Mouse (Mus musculus) liver, postnatal 0 days (tissue): ENCODE data around the gene Polr3g. TPM values are rescaled to one million over a fixed set of nuclear protein-coding genes. Genes with fewer than 3 reads are reported as not detected.
"Not testable (repeated sequence)": the region's sequence is repeated elsewhere in the genome, so short reads cannot be mapped to it uniquely, and the experiment has no call there.

ENCODE experiments used
- ATAC-seq: fragments of 200-750 bp; cut with Nextera tagmentation; 2 replicates; pipeline ENCODE4 v1.8.0; 2017; ENCODE audit warnings: mild to moderate bottlenecking, moderate library complexity
- DNase-seq: peaks from one replicate; pipeline ENCODE4 v3.0.0-alpha.2; 2016
- H3K27ac ChIP-seq: fragments of 300-500 bp; sonication (generic); 2 replicates; pipeline ENCODE4 v1.5.1; 2014; ENCODE audit warnings: antibody characterized with exemption, moderate library complexity, mild to moderate bottlenecking, low read depth
- H3K27me3 ChIP-seq: fragments of 300-500 bp; sonication (generic); 2 replicates; pipeline ENCODE4 v1.6.1; 2014; ENCODE audit warnings: low read length, control low read depth, mixed read lengths; ENCODE audit not compliant: insufficient read depth
- H3K36me3 ChIP-seq: fragments of 300-500 bp; sonication (generic); replicated peaks from 2 replicates; pipeline ENCODE4 v1.6.1; 2014; ENCODE audit warnings: mild to moderate bottlenecking, control low read depth, low read length, moderate library complexity, mixed read lengths; ENCODE audit not compliant: insufficient read depth
- H3K4me1 ChIP-seq: fragments of 300-500 bp; sonication (generic); 2 replicates; pipeline ENCODE4 v1.6.1; 2014; ENCODE audit warnings: antibody characterized with exemption, mild to moderate bottlenecking, control low read depth; ENCODE audit not compliant: insufficient read depth
- H3K4me2 ChIP-seq: fragments of 300-500 bp; sonication (generic); 2 replicates; pipeline ENCODE4 v1.6.1; 2014; ENCODE audit warnings: low read depth, mild to moderate bottlenecking, low read length, moderate library complexity, mixed read lengths
- H3K4me3 ChIP-seq: fragments of 300-500 bp; sonication (generic); 2 replicates; pipeline ENCODE4 v1.5.1; 2014; ENCODE audit warnings: low read depth, low read length
- H3K9ac ChIP-seq: fragments of 300-500 bp; sonication (generic); replicated peaks from 2 replicates; pipeline ENCODE4 v1.6.1; 2014; ENCODE audit warnings: mild to moderate bottlenecking, moderate library complexity
- H3K9me3 ChIP-seq: fragments of 300-500 bp; sonication (generic); 2 replicates; pipeline ENCODE4 v1.6.1; 2016; ENCODE audit warnings: mild to moderate bottlenecking, control low read depth, low read length, mixed read lengths
- CTCF ChIP-seq: sonication (generic); IDR thresholded peaks from 2 replicates; pipeline ENCODE4 v1.5.1; 2016; ENCODE audit warnings: antibody characterized with exemption, low read depth
- EP300 ChIP-seq: IDR thresholded peaks from 2 replicates; pipeline ENCODE4 v1.6.1; 2016; ENCODE audit warnings: antibody characterized with exemption, low read depth, mild to moderate bottlenecking
- WGBS: fragments of 180-500 bp; shearing (Covaris S2); extraction: QIAGEN DNeasy Blood & Tissue Kit; methylation state at CpG from one replicate; pipeline ENCODE4 v1.1.7; 2014; ENCODE audit not compliant: insufficient replicate concordance; 5-methylcytosine and 5-hydroxymethylcytosine counted together
- polyA plus RNA-seq: library from polyadenylated mRNA; unstranded; fragments of >200 nt; fragmentation: Nextera tagmentation; extraction: Ambion mirVana; gene quantifications from 2 replicates; pipeline ENCODE4 v1.2.1, GENCODE M21; 2015

The Polr3g gene
- polyA plus RNA-seq, 1 experiment from 2014 or later: 6.2 TPM

- Histone ChIP-seq H3K27me3 (no peaks in the 10 kb centered on the region), H3K9me3 (peaks cover 4% of the 10 kb centered on the region), H3K27ac (peak overlapping the region; percentile 95), H3K4me2 (peak overlapping the region; percentile 66), H3K4me3 (peak overlapping the region; percentile 90), H3K4me1 (peaks cover 24% of the 10 kb centered on the region), H3K9ac (peak overlapping the region; percentile 88), H3K36me3 (no peaks in the 10 kb centered on the region)
- 7% methylated on average over 21 of the region's 21 CpGs for WGBS
- TF ChIP-seq EP300 (no peak), CTCF (no peak)
- ATAC-seq (no peak), DNase-seq (no peak)
Measured at GRCm38 (mm10) chr13:81658053-81658752, 52.6 kb downstream of the Polr3g start.

GRCm38 (mm10) chr13:81657351-81658052, 53.3 kb downstream of the Polr3g start, which contains the start of gene Lysmd3:
Gene Lysmd3, plus strand, starts transcription at chr13:81657663.
- TF ChIP-seq EP300: no peak
- TF ChIP-seq CTCF: no peak
- ATAC-seq: peak; percentile 99
- Histone ChIP-seq H3K9me3 (peaks cover 4% of the 10 kb centered on the region), H3K27me3 (no peaks in the 10 kb centered on the region), H3K9ac (peak within 1 kb of the TSS; percentile 88), H3K36me3 (no peaks in the 10 kb centered on the region), H3K27ac (peak within 1 kb of the TSS; percentile 95), H3K4me3 (peak within 1 kb of the TSS; percentile 90), H3K4me2 (peak within 1 kb of the TSS; percentile 66), H3K4me1 (peaks cover 22% of the 10 kb centered on the region)
- DNase-seq: peak; percentile 96
- whole genome bisulfite sequencing: 3% methylated on average over 67 of the region's 73 CpGs

- H3K27ac ChIP-seq: peak overlapping the region; percentile 95
- H3K4me3 ChIP-seq: peak overlapping the region; percentile 90
- no peak for DNase-seq
- H3K4me1 ChIP-seq: peaks cover 21% of the 10 kb centered on the region
- TF ChIP-seq CTCF: no peak
- TF ChIP-seq EP300: no peak
- peak overlapping the region; percentile 66 for H3K4me2 ChIP-seq
- WGBS: 20% methylated on average over 5 of the region's 5 CpGs
- ATAC-seq: no peak
- H3K36me3 ChIP-seq: no peaks in the 10 kb centered on the region
- H3K27me3 ChIP-seq: no peaks in the 10 kb centered on the region
- peak overlapping the region; percentile 88 for H3K9ac ChIP-seq
- H3K9me3 ChIP-seq: peaks cover 4% of the 10 kb centered on the region
Measured at GRCm38 (mm10) chr13:81657008-81657350, 53.8 kb downstream of the Polr3g start.

GRCm38 (mm10) chr13:81656091-81656850, 54.5 kb downstream of the Polr3g start:
- Histone ChIP-seq H3K36me3 (no peaks in the 10 kb centered on the region), H3K4me3 (no peak overlapping the region), H3K9ac (no peak overlapping the region), H3K4me2 (peak overlapping the region; percentile 66), H3K27me3 (no peaks in the 10 kb centered on the region), H3K9me3 (peaks cover 4% of the 10 kb centered on the region), H3K27ac (peak overlapping the region; percentile 95), H3K4me1 (peaks cover 21% of the 10 kb centered on the region)
- 57% methylated on average over 14 of the region's 14 CpGs for WGBS
- no peak for DNase-seq
- TF ChIP-seq CTCF (no peak), EP300 (no peak)
- ATAC-seq: no peak

- WGBS: 50% methylated on average over 5 of the region's 6 CpGs
- H3K4me2 ChIP-seq: peak overlapping the region; percentile 15
- ATAC-seq, H3K27me3 ChIP-seq, H3K4me1 ChIP-seq, H3K9ac ChIP-seq, H3K4me3 ChIP-seq, H3K36me3 ChIP-seq, DNase-seq, H3K27ac ChIP-seq, H3K9me3 ChIP-seq: not testable (repeated sequence)
- peak; percentile 82 for TF ChIP-seq EP300
Measured at GRCm38 (mm10) chr13:81650382-81650781, 60.4 kb downstream of the Polr3g start.

GRCm38 (mm10) chr13:81646348-81646747, 64.5 kb downstream of the Polr3g start:
- ATAC-seq (peak; percentile 38), DNase-seq (no peak)
- peak overlapping the region; percentile 25; the same call in 1 of the 2 replicates for H3K27ac ChIP-seq
- H3K9ac ChIP-seq: no peak overlapping the region
- no peaks in the 10 kb centered on the region for H3K9me3 ChIP-seq
- 48% methylated on average over 6 of the region's 6 CpGs for WGBS
- H3K36me3 ChIP-seq: no peaks in the 10 kb centered on the region
- no peak overlapping the region for H3K4me2 ChIP-seq
- H3K27me3 ChIP-seq: no peaks in the 10 kb centered on the region
- H3K4me3 ChIP-seq: no peak overlapping the region
- TF ChIP-seq EP300 (peak; percentile 94), CTCF (no peak)
- H3K4me1 ChIP-seq: peaks cover 10% of the 10 kb centered on the region
